Mouse (Mus musculus): ENCODE results near the gene Mtmr6.

- TF ChIP-seq CTCF (IDR thresholded peaks at IDR 0.05; ENCODE audit: insufficient read depth, low read depth, low read length): no peak
- no peak for TF ChIP-seq POLR2A (IDR thresholded peaks at IDR 0.05; ENCODE audit: insufficient read depth, low read depth, low read length)
These were observed 48.9 kb upstream of the Mtmr6 start for GRCm38 (mm10) chr14:60216125-60216524.
